Comparison of ENCODE assay signal across 8 mouse cellular contexts in the genomic region with DNA sequence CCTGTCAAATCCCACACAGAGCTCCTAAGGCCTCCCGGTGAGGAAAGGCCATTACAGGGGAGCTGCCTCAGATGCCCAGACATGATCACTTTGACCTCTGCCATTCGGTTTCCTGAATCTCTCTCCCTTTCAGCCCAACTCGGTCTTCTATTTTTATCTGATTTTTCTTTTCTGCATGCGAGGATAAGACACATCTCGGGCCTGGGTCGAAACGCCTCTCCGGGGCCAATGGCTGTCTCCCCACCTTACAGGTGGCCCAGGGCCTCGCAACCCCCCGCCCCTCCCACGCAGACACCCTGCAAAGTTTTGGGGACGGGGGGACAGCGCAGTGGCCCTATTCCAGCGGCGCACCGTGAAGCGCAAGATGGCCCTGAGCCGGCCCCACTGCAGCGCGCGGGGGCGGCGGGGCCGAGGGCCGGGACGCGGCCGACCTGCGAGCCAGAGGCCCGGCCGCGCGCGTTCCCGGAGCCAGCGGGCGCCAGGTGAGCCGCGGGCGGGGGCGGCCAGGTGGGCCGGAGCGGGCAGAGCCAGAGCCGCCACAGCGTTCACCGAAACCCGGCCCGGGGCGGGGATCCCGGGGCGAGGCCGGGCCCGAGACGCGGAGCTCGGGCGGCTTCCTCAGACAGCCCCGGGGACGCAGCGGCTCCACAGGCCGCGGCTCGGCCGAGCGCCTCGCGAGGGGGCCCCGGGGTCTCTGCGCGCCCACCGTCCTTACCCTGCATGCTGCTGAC. TPM values are rescaled to one million over a fixed set of nuclear protein-coding genes. Genes with fewer than 3 reads are reported as not detected.
DNase-seq lines count a peak whose midpoint lies in the region; ATAC-seq and TF ChIP-seq lines count a peak whose summit lies in the region.

No protein-coding gene starts in this region.

- H3K27me3 ChIP-seq in embryonic facial prominence, embryonic 15.5 days: no peaks in the 10 kb centered on the region
- no peaks in the 10 kb centered on the region for H3K27me3 ChIP-seq in intestine, postnatal 0 days (replicated peaks; ENCODE audit: control insufficient read depth, insufficient read depth, low read length)
- H3K27me3 ChIP-seq in midbrain, embryonic 14.5 days (ENCODE audit: control insufficient read depth, insufficient read depth, low read length): no peaks in the 10 kb centered on the region

- peak overlapping the region; percentile 96 for H3K9ac ChIP-seq in embryonic facial prominence, embryonic 15.5 days
- peak overlapping the region; percentile 99 for H3K9ac ChIP-seq in intestine, postnatal 0 days (ENCODE audit: low read depth, low read length)
- H3K9ac ChIP-seq in midbrain, embryonic 14.5 days (replicated peaks; ENCODE audit: low read length): peak overlapping the region; percentile 98

- peak; percentile 88 for ATAC-seq in embryonic facial prominence, embryonic 15.5 days (ENCODE audit: insufficient number of reproducible peaks, low FRiP score, low TSS enrichment, low read depth)
- peak; percentile 84 for ATAC-seq in intestine, postnatal 0 days
- ATAC-seq in midbrain, embryonic 14.5 days (ENCODE audit: low FRiP score, low TSS enrichment): peak; percentile 86
- ATAC-seq in monocyte, adult 5-6 weeks (replicated peaks; ENCODE audit: insufficient number of reproducible peaks, low FRiP score, low TSS enrichment, poor library complexity, severe bottlenecking): no peak

- H3K36me3 ChIP-seq in embryonic facial prominence, embryonic 15.5 days: no peaks in the 10 kb centered on the region
- no peaks in the 10 kb centered on the region for H3K36me3 ChIP-seq in intestine, postnatal 0 days (ENCODE audit: control insufficient read depth, insufficient read depth)
- no peaks in the 10 kb centered on the region for H3K36me3 ChIP-seq in midbrain, embryonic 14.5 days (ENCODE audit: control insufficient read depth, insufficient read depth, low read length)

- H3K27ac ChIP-seq in embryonic facial prominence, embryonic 15.5 days (replicated peaks): peak overlapping the region; percentile 89
- H3K27ac ChIP-seq in intestine, postnatal 0 days (ENCODE audit: low read depth, low read length): peak overlapping the region; percentile 97
- H3K27ac ChIP-seq in midbrain, embryonic 14.5 days (replicated peaks; ENCODE audit: low read depth, low read length): peak overlapping the region; percentile 95

- intact Hi-C loops in gastrocnemius, postnatal 14 days (cut with DNase I; ENCODE audit: low total_unique reads): no loop called here

- H3K4me2 ChIP-seq in embryonic facial prominence, embryonic 15.5 days (replicated peaks): peak overlapping the region; percentile 51
- peak overlapping the region; percentile 79 for H3K4me2 ChIP-seq in intestine, postnatal 0 days (replicated peaks; ENCODE audit: low read depth)
- peak overlapping the region; percentile 77 for H3K4me2 ChIP-seq in midbrain, embryonic 14.5 days (ENCODE audit: low read length)

- no peak for TF ChIP-seq CTCF in intestine, postnatal 0 days (IDR thresholded peaks at IDR 0.05; ENCODE audit: low read depth)

- under 1% methylated on average over 60 of the region's 71 CpGs for WGBS in embryonic facial prominence, embryonic 15.5 days
- WGBS in intestine, postnatal 0 days: under 1% methylated on average over 65 of the region's 71 CpGs
- under 1% methylated on average over 53 of the region's 71 CpGs for WGBS in midbrain, embryonic 14.5 days

- peak; percentile 5 to 40 for DNase-seq in gastrocnemius, adult 8-10 months (ENCODE audit: low spot score in 2 of 2)
- DNase-seq in gastrocnemius, postnatal 14 days: no peak
- peak; percentile 4 to 18 for DNase-seq in thymus, postnatal 10 days (ENCODE audit: low spot score in 2 of 2)
- DNase-seq in thymus, postnatal 0 days (ENCODE audit: low spot score): no peak
- DNase-seq in midbrain, embryonic 14.5 days: peak; percentile 51

- H3K4me3 ChIP-seq in embryonic facial prominence, embryonic 15.5 days (replicated peaks): peak overlapping the region; percentile 95
- H3K4me3 ChIP-seq in intestine, postnatal 0 days (ENCODE audit: low read depth, low read length): peak overlapping the region; percentile 91
- peak overlapping the region; percentile 95 for H3K4me3 ChIP-seq in midbrain, embryonic 14.5 days (replicated peaks; ENCODE audit: low read depth, low read length)

- peaks cover 15% of the 10 kb centered on the region for H3K4me1 ChIP-seq in embryonic facial prominence, embryonic 15.5 days
- 0 out of 2 replicates have a peak, but pooled peaks cover 2% of the 10 kb centered on the region for H3K4me1 ChIP-seq in intestine, postnatal 0 days (replicated peaks; ENCODE audit: control insufficient read depth, insufficient read depth, low read length)
- H3K4me1 ChIP-seq in midbrain, embryonic 14.5 days (ENCODE audit: control insufficient read depth, insufficient read depth, low read length): peaks cover 14% of the 10 kb centered on the region

- H3K9me3 ChIP-seq in embryonic facial prominence, embryonic 15.5 days (replicated peaks): no peaks in the 10 kb centered on the region
- no peaks in the 10 kb centered on the region for H3K9me3 ChIP-seq in intestine, postnatal 0 days (ENCODE audit: control insufficient read depth)
- H3K9me3 ChIP-seq in midbrain, embryonic 14.5 days (ENCODE audit: control insufficient read depth, low read length): no peaks in the 10 kb centered on the region

RNA-seq across cellular contexts. Expression of a gene that starts 0.5 kb away (rescaled TPM):
- total RNA-seq in gastrocnemius, adult 8-10 months (2022): 10 to 100 TPM; 68.4 to 76.4 (median 71.3) TPM
- 10 to 100 TPM; 54.9 to 56.0 TPM for total RNA-seq in gastrocnemius, postnatal 14 days (2021)
- 36.6 and 44.0 TPM in 2 replicates for polyA plus RNA-seq in thymus, postnatal 0 days (2015; fragmentation: Nextera tagmentation; extraction: Ambion mirVana)
- 56.9 and 61.8 TPM in 2 replicates for polyA plus RNA-seq in embryonic facial prominence, embryonic 15.5 days (2015; fragmentation: Nextera tagmentation; extraction: Ambion mirVana)
- 38.9 and 42.7 TPM in 2 replicates for polyA plus RNA-seq in intestine, postnatal 0 days (2015; fragmentation: Nextera tagmentation; extraction: Ambion mirVana)
- polyA plus RNA-seq in midbrain, embryonic 14.5 days (2014; fragmentation: Nextera tagmentation; extraction: Ambion mirVana): 86.5 and 100 TPM in 2 replicates
- 34.9 to 40.8 TPM (median 36.3 TPM) in 3 replicates for total RNA-seq in monocyte, adult 5-6 weeks (2017)

RNA-seq across cellular contexts. Expression of a gene that starts 19.4 kb away (rescaled TPM):
- 1 to 10 TPM; 1.7 to 2.4 (median 2.2) TPM for total RNA-seq in gastrocnemius, adult 8-10 months (2022)
- 1 to 10 TPM; 3.4 TPM for total RNA-seq in gastrocnemius, postnatal 14 days (2021)
- 21.3 and 21.8 TPM in 2 replicates for polyA plus RNA-seq in thymus, postnatal 0 days (2015; fragmentation: Nextera tagmentation; extraction: Ambion mirVana)
- 14.1 and 14.8 TPM in 2 replicates for polyA plus RNA-seq in embryonic facial prominence, embryonic 15.5 days (2015; fragmentation: Nextera tagmentation; extraction: Ambion mirVana)
- 9.3 and 9.9 TPM in 2 replicates for polyA plus RNA-seq in intestine, postnatal 0 days (2015; fragmentation: Nextera tagmentation; extraction: Ambion mirVana)
- 14.4 and 19.2 TPM in 2 replicates for polyA plus RNA-seq in midbrain, embryonic 14.5 days (2014; fragmentation: Nextera tagmentation; extraction: Ambion mirVana)
- total RNA-seq in monocyte, adult 5-6 weeks (2017): 32.9 to 38.3 TPM (median 37.8 TPM) in 3 replicates

Comparison
In these comparisons a context has a peak if more than half of its experiments do, and no peak if none do; other contexts are left out.
1. DNase-seq: peak in gastrocnemius, adult 8-10 months (2 of 2), thymus, postnatal 10 days (2 of 2) and midbrain, embryonic 14.5 days (single experiment); none in gastrocnemius, postnatal 14 days (single experiment) and thymus, postnatal 0 days (single experiment).
2. Peak in every context shown above with its lines, with median percentiles within 50 percentile points of each other: H3K27ac ChIP-seq, H3K4me2 ChIP-seq, H3K4me3 ChIP-seq and H3K9ac ChIP-seq.